16 mouse cellular contexts compared by ENCODE assay signal in genomic region chr6:109125447-109125846, GRCm38 (mm10).
"Had no signal": no experiment of that assay in that cellular context is flagged by ENCODE, and none has a peak within 500 bp of the region (broad histone marks: within the 10 kb centered on the region; RNA-seq: fewer than 3 reads in every experiment).

No protein-coding gene starts in this region.

- H3K9ac ChIP-seq: neural tube, embryonic 13.5 days; neural tube, embryonic 15.5 days; stomach, embryonic 15.5 days had no signal

- DNase-seq: retina, postnatal 1 day; right cerebral cortex, adult 18-20 months; right cerebral cortex, postnatal 14 days; right cerebral cortex, postnatal 25 days; right cerebral cortex, postnatal 4 days; spleen, adult 18-20 months; thymus, adult 18-20 months; thymus, adult 2 months; thymus, postnatal 14 days; thymus, postnatal 25 days; thymus, postnatal 36 days; thymus, postnatal 4 days had no signal

- H3K4me3 ChIP-seq: neural tube, embryonic 13.5 days; neural tube, embryonic 15.5 days; stomach, embryonic 15.5 days had no signal

- H3K4me1 ChIP-seq: neural tube, embryonic 13.5 days; neural tube, embryonic 15.5 days; stomach, embryonic 15.5 days had no signal

- H3K27me3 ChIP-seq: neural tube, embryonic 13.5 days; neural tube, embryonic 15.5 days; stomach, embryonic 15.5 days had no signal

- H3K27ac ChIP-seq: neural tube, embryonic 13.5 days; neural tube, embryonic 15.5 days; stomach, embryonic 15.5 days; stomach, postnatal 0 days had no signal

- H3K36me3 ChIP-seq: neural tube, embryonic 13.5 days; neural tube, embryonic 15.5 days; stomach, embryonic 15.5 days had no signal
